Mouse (Mus musculus) forebrain, embryonic 12.5 days (tissue): ENCODE measurements at regions not wholly inside any gene's neighbourhood (a gene's known extent, or its start where the extent isn't known, plus 50 kb on each side); places are given as distances from the start of the nearest gene placed in this dataset.
A peak's percentile ranks its signal among the peaks of the same experiment; 100 is the strongest.

Source experiments
- ATAC-seq: fragments of 200-750 bp; cut with Nextera tagmentation; 2 replicates; pipeline ENCODE4 v1.8.0; 2017; ENCODE audit warnings: moderate TSS enrichment; ENCODE audit not compliant: low FRiP score
- H3K27ac ChIP-seq: fragments of 300-500 bp; sonication (generic); 2 replicates; pipeline ENCODE4 v1.5.1; 2016; ENCODE audit warnings: mild to moderate bottlenecking
- H3K27me3 ChIP-seq: fragments of 300-500 bp; sonication (generic); 2 replicates; pipeline ENCODE4 v1.6.1; 2016; ENCODE audit warnings: mild to moderate bottlenecking
- H3K36me3 ChIP-seq: fragments of 300-500 bp; sonication (generic); replicated peaks from 2 replicates; pipeline ENCODE4 v1.6.1; 2016; ENCODE audit warnings: mild to moderate bottlenecking
- H3K4me1 ChIP-seq: fragments of 300-500 bp; sonication (generic); 2 replicates; pipeline ENCODE4 v1.6.1; 2016
- H3K4me2 ChIP-seq: fragments of 300-500 bp; sonication (generic); 2 replicates; pipeline ENCODE4 v1.6.1; 2016; ENCODE audit warnings: mild to moderate bottlenecking, moderate library complexity
- H3K4me3 ChIP-seq: fragments of 300-500 bp; sonication (generic); replicated peaks from 2 replicates; pipeline ENCODE4 v1.5.1; 2016; ENCODE audit warnings: mild to moderate bottlenecking
- H3K9ac ChIP-seq: fragments of 300-500 bp; sonication (generic); 2 replicates; pipeline ENCODE4 v1.6.1; 2016; ENCODE audit warnings: mild to moderate bottlenecking
- H3K9me3 ChIP-seq: fragments of 300-500 bp; sonication (generic); 2 replicates; pipeline ENCODE4 v1.6.1; 2016
- WGBS: fragments of 180-500 bp; shearing (Covaris S2); methylation state at CpG from one replicate; pipeline ENCODE4 v1.1.7; 2016; 5-methylcytosine and 5-hydroxymethylcytosine counted together

DNA sequence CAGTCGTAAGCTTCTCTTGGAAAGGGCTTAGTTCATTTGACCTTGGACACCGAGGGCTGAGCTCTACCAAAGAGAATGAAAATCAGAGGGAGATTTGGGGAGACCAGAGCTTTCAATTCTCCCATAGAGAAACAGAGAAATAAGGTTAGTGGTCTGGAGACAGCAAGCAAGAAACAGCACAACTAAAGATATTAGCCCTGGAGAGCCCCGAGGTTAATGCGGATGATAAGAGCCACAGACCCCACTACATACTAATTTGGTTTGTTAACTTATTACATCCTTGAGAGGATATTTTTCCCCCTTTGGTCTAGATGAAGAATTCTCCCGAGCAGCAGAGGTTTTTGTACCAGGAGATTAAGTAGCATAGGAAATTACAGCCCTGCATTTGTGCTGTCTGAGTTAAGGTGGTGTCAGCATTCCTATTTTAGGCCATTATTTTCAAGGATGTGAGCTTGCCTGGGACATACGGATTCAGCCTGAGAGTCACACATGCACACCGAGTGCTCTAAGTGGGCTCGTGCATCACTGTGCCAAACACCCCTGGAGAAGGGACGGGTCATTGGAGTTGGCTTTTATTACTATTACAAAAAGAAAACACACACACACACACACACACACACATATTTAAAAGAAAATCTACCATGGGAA lies 147.4 kb upstream of the C9orf72 start:
- Histone ChIP-seq H3K9ac (no peak overlapping the region), H3K4me2 (no peak overlapping the region), H3K27ac (no peak overlapping the region), H3K36me3 (no peaks in the 10 kb centered on the region), H3K9me3 (peaks cover 5% of the 10 kb centered on the region; the same call in 1 of the 2 replicates), H3K4me1 (peaks cover 10% of the 10 kb centered on the region), H3K27me3 (peaks cover 4% of the 10 kb centered on the region; the same call in 1 of the 2 replicates), H3K4me3 (no peak overlapping the region)
- peak; percentile 15; the same call in 1 of the 2 replicates for ATAC-seq
- 35% methylated on average over 9 of the region's 9 CpGs for WGBS

- peak; percentile 79 for ATAC-seq
- 33% methylated on average over 8 of the region's 8 CpGs for WGBS
- Histone ChIP-seq H3K27me3 (peaks cover 4% of the 10 kb centered on the region; the same call in 1 of the 2 replicates), H3K4me2 (no peak overlapping the region), H3K9ac (no peak overlapping the region), H3K9me3 (peaks cover 5% of the 10 kb centered on the region; the same call in 1 of the 2 replicates), H3K36me3 (no peaks in the 10 kb centered on the region), H3K4me3 (no peak overlapping the region), H3K4me1 (peaks cover 10% of the 10 kb centered on the region), H3K27ac (no peak overlapping the region)
Observed at GRCm38 (mm10) chr4:35372528-35373212, 146.7 kb upstream of the C9orf72 start.

DNA sequence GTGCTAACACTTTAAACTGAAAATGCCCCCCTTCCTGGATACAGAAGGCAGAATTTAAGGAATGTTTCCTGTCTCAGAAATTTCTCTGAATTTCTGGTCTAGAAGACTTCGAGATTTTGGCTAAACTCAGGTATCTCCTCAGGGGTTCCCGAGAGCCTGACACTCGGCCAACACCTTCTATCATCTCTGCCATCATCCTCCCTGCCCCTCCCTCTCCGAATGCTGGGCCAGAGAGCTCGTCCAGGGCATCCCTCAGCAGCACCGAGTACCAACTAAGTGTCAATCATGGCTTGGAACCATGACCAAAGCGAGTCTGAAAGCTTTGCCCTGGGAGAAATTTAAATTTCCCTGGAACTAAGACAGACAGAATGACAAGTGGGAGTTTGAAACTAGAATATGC lies 138.2 kb upstream of the C9orf72 start:
- WGBS: 84% methylated on average over 7 of the region's 7 CpGs
- H3K4me1 ChIP-seq: no peaks in the 10 kb centered on the region
- no peak for ATAC-seq
- no peaks in the 10 kb centered on the region for H3K36me3 ChIP-seq
- H3K4me2 ChIP-seq: no peak overlapping the region
- H3K27ac ChIP-seq: no peak overlapping the region
- H3K4me3 ChIP-seq: no peak overlapping the region
- no peaks in the 10 kb centered on the region for H3K9me3 ChIP-seq
- no peaks in the 10 kb centered on the region for H3K27me3 ChIP-seq
- no peak overlapping the region for H3K9ac ChIP-seq

- H3K9ac ChIP-seq: no peak overlapping the region
- no peaks in the 10 kb centered on the region for H3K9me3 ChIP-seq
- 87% methylated on average over 3 of the region's 3 CpGs for WGBS
- H3K4me3 ChIP-seq: no peak overlapping the region
- no peak overlapping the region for H3K4me2 ChIP-seq
- H3K4me1 ChIP-seq: no peaks in the 10 kb centered on the region
- no peak for ATAC-seq
- no peaks in the 10 kb centered on the region for H3K27me3 ChIP-seq
- H3K36me3 ChIP-seq: no peaks in the 10 kb centered on the region
- no peak overlapping the region for H3K27ac ChIP-seq
Observed at GRCm38 (mm10) chr4:35362176-35362575, 136.2 kb upstream of the C9orf72 start.

GRCm38 (mm10) chr4:35359376-35359775 lies 133.4 kb upstream of the C9orf72 start:
- WGBS: 89% methylated on average over 3 of the region's 3 CpGs
- ATAC-seq: no peak
- no peak overlapping the region for H3K9ac ChIP-seq
- no peak overlapping the region for H3K4me3 ChIP-seq
- no peaks in the 10 kb centered on the region for H3K27me3 ChIP-seq
- H3K4me2 ChIP-seq: no peak overlapping the region
- no peaks in the 10 kb centered on the region for H3K9me3 ChIP-seq
- no peaks in the 10 kb centered on the region for H3K4me1 ChIP-seq
- H3K27ac ChIP-seq: no peak overlapping the region
- H3K36me3 ChIP-seq: no peaks in the 10 kb centered on the region

- H3K4me2 ChIP-seq: no peak overlapping the region
- H3K9me3 ChIP-seq: no peaks in the 10 kb centered on the region
- H3K27ac ChIP-seq: no peak overlapping the region
- no peak overlapping the region for H3K9ac ChIP-seq
- H3K27me3 ChIP-seq: no peaks in the 10 kb centered on the region
- H3K4me1 ChIP-seq: no peaks in the 10 kb centered on the region
- WGBS: 86% methylated on average over 12 of the region's 12 CpGs
- no peak for ATAC-seq
- H3K4me3 ChIP-seq: no peak overlapping the region
- no peaks in the 10 kb centered on the region for H3K36me3 ChIP-seq
Observed at GRCm38 (mm10) chr4:35356904-35357563, 131.1 kb upstream of the C9orf72 start.

GRCm38 (mm10) chr4:35356051-35356450 lies 130.1 kb upstream of the C9orf72 start:
- no peak overlapping the region for H3K9ac ChIP-seq
- no peaks in the 10 kb centered on the region for H3K4me1 ChIP-seq
- H3K4me3 ChIP-seq: no peak overlapping the region
- H3K27ac ChIP-seq: no peak overlapping the region
- H3K27me3 ChIP-seq: no peaks in the 10 kb centered on the region
- 88% methylated on average over 6 of the region's 6 CpGs for WGBS
- no peaks in the 10 kb centered on the region for H3K36me3 ChIP-seq
- H3K9me3 ChIP-seq: no peaks in the 10 kb centered on the region
- no peak overlapping the region for H3K4me2 ChIP-seq
- ATAC-seq: no peak

- Histone ChIP-seq H3K27me3 (no peaks in the 10 kb centered on the region), H3K9me3 (no peaks in the 10 kb centered on the region), H3K4me2 (no peak overlapping the region), H3K9ac (no peak overlapping the region), H3K4me1 (no peaks in the 10 kb centered on the region), H3K27ac (no peak overlapping the region), H3K4me3 (no peak overlapping the region), H3K36me3 (no peaks in the 10 kb centered on the region)
- 71% methylated on average over 14 of the region's 14 CpGs for WGBS
- no peak for ATAC-seq
Observed at GRCm38 (mm10) chr4:35354046-35354445, 128.1 kb upstream of the C9orf72 start.

- H3K27ac ChIP-seq: no peak overlapping the region
- no peaks in the 10 kb centered on the region for H3K9me3 ChIP-seq
- H3K4me1 ChIP-seq: no peaks in the 10 kb centered on the region
- no peak overlapping the region for H3K9ac ChIP-seq
- no peaks in the 10 kb centered on the region for H3K36me3 ChIP-seq
- WGBS: 87% methylated on average over 1 of the region's 1 CpGs
- H3K4me2 ChIP-seq: no peak overlapping the region
- H3K4me3 ChIP-seq: no peak overlapping the region
- no peaks in the 10 kb centered on the region for H3K27me3 ChIP-seq
- no peak for ATAC-seq
Observed at GRCm38 (mm10) chr4:35352606-35353005, 126.6 kb upstream of the C9orf72 start.

GRCm38 (mm10) chr4:35350465-35350864 lies 124.5 kb upstream of the C9orf72 start:
- WGBS: 85% methylated on average over 3 of the region's 3 CpGs
- H3K9me3 ChIP-seq: no peaks in the 10 kb centered on the region
- H3K4me1 ChIP-seq: no peaks in the 10 kb centered on the region
- H3K4me2 ChIP-seq: no peak overlapping the region
- no peak overlapping the region for H3K4me3 ChIP-seq
- H3K27me3 ChIP-seq: no peaks in the 10 kb centered on the region
- H3K9ac ChIP-seq: no peak overlapping the region
- H3K36me3 ChIP-seq: no peaks in the 10 kb centered on the region
- H3K27ac ChIP-seq: no peak overlapping the region
- ATAC-seq: no peak

- no peak overlapping the region for H3K9ac ChIP-seq
- no peak overlapping the region for H3K27ac ChIP-seq
- WGBS: 90% methylated on average over 3 of the region's 3 CpGs
- H3K27me3 ChIP-seq: no peaks in the 10 kb centered on the region
- H3K4me2 ChIP-seq: no peak overlapping the region
- H3K4me3 ChIP-seq: no peak overlapping the region
- ATAC-seq: no peak
- H3K4me1 ChIP-seq: no peaks in the 10 kb centered on the region
- H3K36me3 ChIP-seq: no peaks in the 10 kb centered on the region
- H3K9me3 ChIP-seq: no peaks in the 10 kb centered on the region
Observed at GRCm38 (mm10) chr4:35347609-35348008, 121.6 kb upstream of the C9orf72 start.

GRCm38 (mm10) chr4:35343751-35344150 lies 117.8 kb upstream of the C9orf72 start:
- H3K4me1 ChIP-seq: no peaks in the 10 kb centered on the region
- no peak overlapping the region for H3K4me2 ChIP-seq
- H3K9me3 ChIP-seq: no peaks in the 10 kb centered on the region
- no peak overlapping the region for H3K4me3 ChIP-seq
- H3K36me3 ChIP-seq: no peaks in the 10 kb centered on the region
- no peak overlapping the region for H3K27ac ChIP-seq
- H3K9ac ChIP-seq: no peak overlapping the region
- no peaks in the 10 kb centered on the region for H3K27me3 ChIP-seq
- 75% methylated on average over 1 of the region's 1 CpGs for WGBS
- ATAC-seq: no peak
